Mouse (Mus musculus): Measurements from ENCODE around the gene Sel1l3. TPM values are rescaled to one million over a fixed set of nuclear protein-coding genes. Genes with fewer than 3 reads are reported as not detected.
A peak's percentile ranks its signal among the peaks of the same experiment; 100 is the strongest.

Gene Sel1l3
- total RNA-seq (2021) = 10 to 100 TPM; 95.0 to 95.4 TPM
- long read RNA-seq, experiment 1, full-length matches to known transcripts = 72 of 102 reads
- long read RNA-seq, experiment 1, partial matches to known transcripts = 18 of 102 reads
- long read RNA-seq, experiment 1, other reads (novel, unspliced or antisense) = 12 of 102 reads
- long read RNA-seq, experiment 2, full-length matches to known transcripts = 80 of 119 reads
- long read RNA-seq, experiment 2, partial matches to known transcripts = 26 of 119 reads
- long read RNA-seq, experiment 2, other reads (novel, unspliced or antisense) = 13 of 119 reads

DNA sequence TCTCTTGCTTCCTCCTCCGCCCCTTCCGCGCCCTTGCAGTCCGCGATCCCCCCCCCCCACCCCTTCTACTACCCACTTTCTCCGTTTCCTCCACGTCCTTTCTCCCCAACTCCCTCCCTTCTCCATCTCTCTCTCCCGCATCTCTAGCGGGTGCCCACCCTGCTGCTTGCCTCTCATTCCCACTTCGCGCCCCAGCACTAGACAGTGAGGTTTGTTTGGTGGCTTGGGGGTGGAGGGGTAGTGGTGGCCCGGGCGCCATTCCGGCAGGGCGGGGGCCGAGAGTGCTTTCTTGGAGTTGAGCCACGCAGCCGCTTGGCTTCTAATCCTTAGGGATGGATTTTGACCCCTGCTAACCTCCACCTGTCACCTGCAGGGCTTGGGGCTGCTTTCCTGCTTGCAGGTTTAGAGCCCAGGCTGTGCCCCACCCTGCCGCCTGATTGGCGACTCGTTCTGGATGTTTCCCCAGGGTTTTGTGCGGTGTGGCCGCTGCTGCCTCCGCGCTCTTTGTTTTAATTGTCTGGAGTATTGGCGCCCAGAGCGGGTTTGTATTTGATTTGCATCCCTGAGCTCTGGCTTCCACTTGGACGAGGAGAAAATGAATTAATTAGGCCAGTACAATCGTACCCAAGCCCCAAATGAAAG is at the start of gene Sel1l3:
TSS of gene Sel1l3 (minus strand) at position 217 of the 642 bp plus-strand sequence.
- peak; percentile 28 to 29 for DNase-seq (ENCODE audit: low spot score in 2 of 2)

DNA sequence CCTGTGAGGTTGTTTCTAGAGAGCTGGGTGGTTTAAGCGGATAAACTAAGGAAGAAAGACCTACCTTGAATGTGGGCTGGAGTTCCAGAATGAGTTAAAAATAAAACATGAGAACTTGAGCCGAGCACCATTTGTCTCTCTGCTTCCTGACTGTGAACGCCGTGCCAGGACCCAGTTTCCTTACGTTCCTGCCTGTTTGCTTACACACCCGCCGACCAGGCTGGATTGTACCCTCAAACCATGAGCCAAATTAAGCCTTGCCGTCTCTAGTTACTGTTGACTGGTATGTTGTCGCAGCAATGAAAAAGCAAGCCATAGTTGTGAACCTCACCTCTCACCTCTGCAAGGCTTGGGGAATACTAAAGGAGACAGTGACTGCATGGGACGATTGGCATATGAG is 48.3 kb upstream of the Sel1l3 start:
- DNase-seq (ENCODE audit: low spot score in 2 of 2) = no peak

- DNase-seq (ENCODE audit: low spot score in 2 of 2) = no peak
These were observed 46.2 kb upstream of the Sel1l3 start for GRCm38 (mm10) chr5:53259894-53260293.

GRCm38 (mm10) chr5:53258038-53258786 is 44.5 kb upstream of the Sel1l3 start:
- no peak for DNase-seq (ENCODE audit: low spot score in 2 of 2)

DNA sequence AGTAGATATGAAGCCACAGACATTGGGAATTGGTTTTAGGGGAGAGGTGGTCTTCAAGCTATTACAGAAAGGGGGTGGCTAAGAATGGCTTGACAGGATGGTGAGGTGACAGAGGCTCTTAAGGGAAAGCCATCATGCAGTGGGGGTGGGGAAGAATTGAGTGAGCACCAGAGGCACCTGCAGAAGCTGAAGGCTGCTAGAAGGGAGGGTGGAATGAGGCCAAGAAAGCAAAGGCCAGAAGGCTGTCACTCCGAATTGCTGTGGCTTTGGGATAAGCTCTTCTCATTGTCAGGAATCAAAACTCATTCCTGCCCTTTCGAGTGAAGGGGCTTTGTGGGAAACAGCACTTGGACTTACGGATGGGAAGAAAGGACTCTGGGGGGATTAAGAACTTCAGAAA is 41.1 kb upstream of the Sel1l3 start:
- DNase-seq (ENCODE audit: low spot score in 2 of 2) = no peak

DNA sequence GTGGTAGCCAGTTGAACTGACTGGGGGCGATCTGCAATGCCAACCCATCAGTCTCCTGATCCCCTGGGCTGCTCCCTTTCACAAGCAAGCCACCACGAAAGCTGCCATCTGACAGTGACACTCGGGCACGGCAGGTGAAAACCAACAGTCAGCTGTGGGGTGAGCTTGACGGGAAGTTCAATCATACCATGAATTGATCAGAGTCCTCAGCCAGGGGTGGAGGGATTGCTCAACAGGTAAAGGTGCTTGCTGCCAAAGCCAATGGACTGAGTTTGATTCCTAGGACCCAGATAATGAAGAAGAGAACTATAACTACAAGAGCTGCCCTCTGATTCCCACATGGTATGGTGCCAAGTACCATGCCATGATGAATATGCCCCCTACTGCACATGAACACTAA is 40.4 kb upstream of the Sel1l3 start:
- no peak for DNase-seq (ENCODE audit: low spot score in 2 of 2)

GRCm38 (mm10) chr5:53249431-53250061 is 35.8 kb upstream of the Sel1l3 start:
- DNase-seq (ENCODE audit: low spot score in 2 of 2) = no peak

- DNase-seq (ENCODE audit: low spot score in 2 of 2) = no peak
These were observed 34.8 kb upstream of the Sel1l3 start for GRCm38 (mm10) chr5:53248499-53248898.

- peak in 1 of 2 experiments; percentile 36 for DNase-seq (ENCODE audit: low spot score in 2 of 2)
These were observed 30.2 kb upstream of the Sel1l3 start for GRCm38 (mm10) chr5:53243933-53244332.

DNA sequence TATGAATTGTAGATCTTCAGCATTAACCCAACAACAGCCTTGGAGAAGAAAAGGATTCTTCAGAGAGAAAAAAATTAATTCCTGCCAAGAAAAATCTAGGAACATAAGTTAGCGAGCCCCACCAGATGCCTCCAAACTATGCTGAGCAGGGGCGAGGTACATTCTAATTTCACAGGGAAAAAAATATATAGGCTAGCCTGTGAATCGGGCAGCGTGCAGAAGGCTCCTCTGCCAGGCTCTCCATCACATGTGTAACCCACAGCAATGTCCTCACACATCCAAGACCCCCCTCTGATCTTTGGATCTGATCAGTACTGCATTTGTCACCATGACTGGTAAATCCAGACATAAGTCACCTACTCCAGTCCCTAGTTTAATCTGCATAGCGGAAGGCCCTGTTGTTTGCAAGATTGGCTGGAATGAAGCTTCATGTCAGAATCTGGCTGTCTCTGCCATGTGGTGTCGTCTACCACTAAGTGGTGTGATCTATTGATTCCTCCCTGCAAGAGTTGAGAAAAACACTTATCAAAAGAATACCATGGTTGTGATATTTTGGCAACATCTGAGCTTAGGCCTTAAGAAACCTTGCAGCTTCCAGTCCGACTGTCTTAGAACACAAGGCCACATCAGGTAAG is 29.3 kb upstream of the Sel1l3 start:
- no peak for DNase-seq (ENCODE audit: low spot score in 2 of 2)

DNA sequence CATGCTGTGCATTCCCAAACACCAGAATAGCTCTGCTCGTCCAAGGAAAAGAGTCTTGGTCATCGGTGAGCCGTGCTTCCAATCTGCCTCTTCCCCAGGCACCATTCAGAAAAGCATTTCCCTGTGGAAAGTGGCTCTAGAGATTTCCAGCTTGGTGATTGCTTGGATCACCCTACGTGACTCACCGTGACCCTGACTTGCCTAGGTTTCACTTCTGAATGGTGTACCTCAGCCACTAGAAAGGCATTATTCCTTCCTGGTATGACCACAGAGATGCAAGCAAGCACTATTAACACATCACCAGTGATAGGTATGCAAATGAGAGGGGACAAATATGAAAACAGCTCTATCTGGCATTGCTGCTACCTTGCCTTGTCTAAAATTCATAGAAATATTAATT is 28.2 kb upstream of the Sel1l3 start:
- DNase-seq (ENCODE audit: low spot score in 2 of 2) = no peak

DNA sequence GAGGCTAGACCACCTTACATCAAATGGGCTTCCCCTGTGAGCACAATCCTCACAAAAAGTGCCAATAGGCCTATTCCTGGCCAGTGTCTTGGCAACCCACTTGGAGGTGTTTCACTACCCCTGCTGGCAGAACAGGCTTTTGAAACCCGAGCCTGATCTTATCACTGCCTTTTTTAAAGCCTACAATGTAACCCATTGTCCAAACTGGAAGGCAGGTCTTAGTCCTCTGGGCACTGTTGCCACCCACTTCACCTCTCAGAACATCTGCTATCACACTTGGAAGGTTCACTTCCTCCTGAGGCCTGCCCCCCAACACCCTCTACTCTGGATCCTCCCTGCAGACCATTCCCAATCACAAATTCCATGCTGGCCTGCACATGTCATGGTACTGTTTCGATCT is 27.4 kb upstream of the Sel1l3 start:
- DNase-seq (ENCODE audit: low spot score in 2 of 2) = no peak

- no peak for DNase-seq (ENCODE audit: low spot score in 2 of 2)
These were observed 26.2 kb upstream of the Sel1l3 start for GRCm38 (mm10) chr5:53239831-53240440.

- no peak for DNase-seq (ENCODE audit: low spot score in 2 of 2)
These were observed 25.5 kb upstream of the Sel1l3 start for GRCm38 (mm10) chr5:53239189-53239588.

DNA sequence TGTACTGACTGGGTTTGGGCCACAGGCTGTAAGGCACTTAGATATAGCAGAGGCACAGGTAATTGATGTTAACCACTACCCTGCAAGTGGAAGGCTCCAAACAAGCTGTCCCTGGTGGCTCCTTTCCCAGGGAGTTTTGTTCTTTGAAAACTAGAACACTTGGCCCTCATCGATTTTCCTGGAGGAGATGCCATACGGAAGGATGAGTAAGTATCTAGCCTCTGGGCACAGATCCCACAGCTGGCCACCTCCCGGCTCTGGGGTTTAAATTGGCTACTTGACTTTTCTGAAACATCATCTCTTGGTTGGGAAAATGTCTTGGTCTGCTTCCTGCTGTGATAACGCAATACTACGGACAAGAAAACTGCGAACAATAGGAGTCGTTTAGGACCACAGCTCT is 25.0 kb upstream of the Sel1l3 start:
- no peak for DNase-seq (ENCODE audit: low spot score in 2 of 2)

DNA sequence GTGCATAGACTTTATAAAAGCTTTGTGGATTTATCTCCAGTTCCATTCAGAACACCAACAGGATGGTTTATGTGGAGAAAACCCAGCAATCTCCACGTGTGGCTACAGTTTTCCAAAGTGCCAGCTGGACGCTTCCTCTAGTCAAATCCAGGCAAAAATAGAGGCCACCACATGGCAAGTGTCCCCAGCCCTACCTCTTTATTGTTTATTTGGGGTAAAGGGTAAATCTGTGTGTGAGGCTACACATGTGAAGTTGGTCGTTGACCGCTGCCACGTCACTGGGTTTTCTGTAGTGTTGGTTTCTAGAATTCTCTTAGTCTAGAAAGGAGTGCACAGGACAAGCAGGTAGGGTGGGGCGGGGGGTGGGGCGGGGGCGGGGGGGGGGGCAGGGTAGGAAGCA is 23.0 kb upstream of the Sel1l3 start:
- DNase-seq (ENCODE audit: low spot score in 2 of 2) = no peak

DNA sequence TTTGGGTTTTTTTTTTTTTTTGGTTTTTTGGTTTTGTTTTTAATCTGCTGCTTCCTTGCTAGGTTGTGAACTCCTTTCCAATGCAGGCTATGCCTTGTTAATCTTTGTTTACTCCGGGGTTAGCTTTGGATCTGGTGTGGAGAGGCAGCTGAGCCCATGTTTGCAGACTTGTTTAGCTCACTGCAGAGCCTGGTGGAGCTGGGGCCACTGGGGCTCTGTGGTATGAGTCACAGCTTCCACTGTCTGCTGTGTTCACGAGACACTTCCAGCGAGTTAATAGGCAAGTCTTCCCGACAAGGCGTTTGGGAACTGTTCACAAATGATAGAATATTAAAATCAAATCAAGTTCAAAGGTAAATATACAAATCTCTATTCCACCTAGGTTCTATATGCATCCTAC is 22.4 kb upstream of the Sel1l3 start:
- no peak for DNase-seq (ENCODE audit: low spot score in 2 of 2)

DNA sequence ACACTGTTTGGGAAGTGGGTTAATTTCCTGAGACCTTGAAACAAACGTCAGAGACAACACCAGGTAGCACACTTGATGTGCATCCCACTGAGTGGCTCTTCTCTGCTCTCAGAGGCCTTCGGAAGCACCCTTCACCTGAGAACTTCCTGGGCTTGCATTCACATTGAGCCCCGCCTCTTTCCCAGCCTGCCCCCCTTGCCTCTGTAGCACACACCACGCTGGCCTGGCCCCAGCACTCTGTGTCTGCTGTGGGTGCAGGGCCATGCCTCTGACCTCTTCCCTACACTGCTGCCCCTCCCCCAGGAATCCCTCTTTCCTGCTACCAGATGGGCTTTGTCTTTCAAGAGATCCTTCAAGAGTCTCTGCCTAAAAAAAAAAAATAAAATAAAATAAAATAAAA is 21.8 kb upstream of the Sel1l3 start:
- no peak for DNase-seq (ENCODE audit: low spot score in 2 of 2)

DNA sequence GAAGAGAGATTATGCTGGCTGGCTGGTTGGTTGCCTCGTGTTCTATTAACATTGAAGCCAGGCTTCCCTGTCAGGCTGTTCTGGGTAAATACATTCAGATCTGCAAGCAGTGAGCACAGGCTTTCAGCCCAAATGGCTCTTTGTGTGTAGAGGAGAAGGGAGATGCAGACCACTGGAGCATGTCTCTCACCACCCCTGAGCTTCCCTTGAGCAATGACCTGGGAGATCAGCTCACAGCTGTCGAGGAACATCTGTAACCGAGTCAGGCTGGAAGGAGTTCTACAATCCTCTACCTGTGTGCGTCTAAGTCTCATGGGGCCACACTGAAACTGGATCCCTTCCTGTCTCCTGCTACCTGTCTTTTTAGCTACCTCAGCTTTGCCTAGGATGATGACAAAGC is 16.8 kb upstream of the Sel1l3 start:
- DNase-seq (ENCODE audit: low spot score in 2 of 2) = no peak

GRCm38 (mm10) chr5:53225434-53225833 is 11.7 kb upstream of the Sel1l3 start:
- no peak for DNase-seq (ENCODE audit: low spot score in 2 of 2)

DNA sequence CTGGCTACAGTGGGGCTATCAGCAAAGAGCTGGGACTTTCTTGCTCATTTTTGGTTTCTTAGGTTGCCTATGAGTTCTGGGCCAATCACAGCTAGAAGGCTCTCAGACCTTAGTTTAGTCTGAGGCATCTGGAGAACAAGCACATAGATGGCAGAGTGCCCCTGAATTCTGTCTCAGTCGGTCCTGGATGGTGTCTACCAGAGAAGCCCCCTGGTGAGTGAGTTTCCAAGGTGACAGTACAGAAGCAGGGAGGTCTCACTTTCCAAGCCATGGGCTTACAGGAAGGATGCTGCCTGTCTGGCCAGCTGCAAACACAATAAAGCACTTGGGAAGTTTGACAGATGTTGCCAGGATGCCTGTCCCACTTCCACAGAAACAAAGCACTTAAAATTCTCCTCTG is 1.1 kb upstream of the Sel1l3 start:
- DNase-seq (ENCODE audit: low spot score in 2 of 2) = no peak

All from gastrocnemius, postnatal 4 days (tissue).